Mouse (Mus musculus) heart, adult 9 months (tissue): ENCODE measurements at regions not wholly inside any gene's neighbourhood (a gene's known extent, or its start where the extent isn't known, plus 50 kb on each side); places are given as distances from the start of the nearest gene placed in this dataset.
"Not testable (repeated sequence)": the region's sequence is repeated elsewhere in the genome, so short reads cannot be mapped to it uniquely, and the experiment has no call there.

ENCODE experiments used
- DNase-seq, 2 experiments: peaks; one replicate each; pipeline ENCODE4 v3.0.0; 2022; ENCODE audit warnings: low spot score in 2 of 2

DNA sequence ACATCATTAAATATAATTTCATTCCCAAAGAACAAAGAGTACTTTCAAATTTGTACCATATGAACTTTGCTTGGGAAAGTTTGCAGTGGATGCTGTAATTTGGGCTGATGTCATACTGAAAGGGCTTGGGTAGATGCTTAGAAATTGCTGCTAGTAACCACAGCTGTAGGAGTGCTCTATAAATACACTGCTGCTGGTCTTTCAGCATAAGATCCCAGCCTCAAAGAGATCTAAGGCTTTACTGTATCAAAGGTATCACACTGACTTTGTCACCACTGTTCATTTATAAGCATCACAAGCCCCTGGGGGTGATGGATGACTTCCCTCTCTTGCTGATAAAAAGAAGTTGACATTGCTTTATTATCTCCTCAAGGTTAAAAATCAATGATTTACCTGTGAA is 497.2 kb downstream of the Pla2g4a start:
- no peak for DNase-seq

GRCm38 (mm10) chr1:149449801-149450493 is 511.1 kb downstream of the Pla2g4a start:
- no peak for DNase-seq

DNA sequence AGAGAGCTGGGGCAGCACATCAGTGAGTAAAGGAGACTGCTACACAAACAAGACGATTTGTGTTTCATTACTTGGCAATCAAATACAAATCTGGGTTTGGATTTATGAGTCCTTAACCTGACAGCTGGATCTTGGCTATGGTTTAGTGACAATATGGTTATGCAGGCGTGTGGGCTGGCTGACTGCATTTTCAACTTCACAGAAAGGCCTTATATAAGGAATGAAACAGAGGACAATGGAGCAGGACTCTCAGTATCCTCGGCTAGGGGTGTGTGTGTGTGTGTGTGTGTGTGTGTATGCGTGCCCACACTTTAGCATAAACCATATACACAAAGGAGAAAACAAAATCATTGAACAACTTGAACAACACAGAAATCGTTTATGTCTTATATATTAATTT is 512.6 kb downstream of the Pla2g4a start:
- no peak for DNase-seq

DNA sequence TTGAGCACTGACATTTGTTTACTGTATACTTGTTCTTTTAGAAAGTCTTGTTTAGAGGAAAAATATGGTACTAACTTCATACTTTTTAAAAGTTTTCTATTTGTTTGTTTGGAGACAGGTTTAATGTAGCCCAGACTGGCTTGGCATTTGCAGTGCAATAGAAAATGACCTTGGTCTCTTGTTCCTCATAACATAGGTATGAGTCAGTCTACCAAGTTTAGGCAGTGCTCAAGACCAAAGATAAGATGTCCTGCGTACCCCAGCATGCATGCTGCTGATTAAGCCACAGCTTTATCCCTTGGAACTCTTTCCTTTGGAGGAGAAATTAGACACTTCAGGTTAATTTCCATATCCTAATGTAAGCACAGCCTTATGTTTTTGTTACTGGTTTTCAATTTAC is 550.1 kb downstream of the Pla2g4a start:
- peak; percentile 23 to 29 for DNase-seq

DNA sequence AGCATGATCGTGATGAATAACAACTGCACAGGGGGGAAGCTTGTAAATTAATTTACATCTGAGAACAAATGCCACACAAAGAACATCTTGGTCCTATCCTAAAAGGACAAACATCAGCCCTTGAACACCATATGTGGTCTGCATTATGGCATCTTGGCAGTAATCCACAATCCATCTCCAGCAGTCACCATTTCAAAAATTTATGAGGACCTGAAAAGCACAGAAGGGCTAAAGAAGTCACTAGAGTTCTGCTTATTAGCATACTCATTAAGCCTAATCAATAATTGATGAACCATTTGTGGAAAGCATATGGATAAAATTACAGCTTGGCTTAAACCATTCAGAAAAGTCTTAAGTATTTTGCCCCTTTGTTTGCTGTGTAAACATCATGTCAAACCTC is 555.7 kb downstream of the Pla2g4a start:
- no peak for DNase-seq

GRCm38 (mm10) chr1:149388706-149389105 is 572.4 kb downstream of the Pla2g4a start:
- peak; percentile 26 to 46 for DNase-seq

DNA sequence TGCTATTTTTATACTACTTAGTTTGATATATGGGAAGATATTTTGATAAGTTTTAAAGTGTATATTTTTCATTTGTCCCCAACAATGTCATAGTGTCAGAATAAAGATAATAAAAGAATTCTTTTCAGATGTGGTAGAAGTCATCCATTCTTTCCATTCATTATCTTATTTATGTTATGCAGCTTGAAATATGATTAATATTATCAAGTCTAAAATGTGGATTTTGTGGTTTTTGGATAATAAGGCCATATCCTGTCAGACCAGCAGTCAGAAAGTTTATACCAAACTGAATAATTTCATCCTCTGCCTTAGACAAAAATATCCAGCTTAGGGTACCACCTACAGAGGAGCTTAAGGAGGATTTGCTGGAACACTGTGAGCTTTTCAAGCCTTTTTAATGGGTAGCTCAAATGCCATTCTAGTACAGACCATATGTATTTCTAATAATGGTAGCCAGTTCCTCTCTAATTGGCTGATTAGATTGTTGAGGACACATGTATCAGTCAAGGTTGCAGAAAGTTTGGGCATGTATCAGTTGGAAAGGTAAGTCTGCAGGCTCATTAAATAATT is 609.7 kb downstream of the Pla2g4a start:
- DNase-seq = no peak

GRCm38 (mm10) chr1:149347359-149347758 is 613.7 kb downstream of the Pla2g4a start:
- no peak for DNase-seq

GRCm38 (mm10) chr1:149338158-149338557 is 622.9 kb downstream of the Pla2g4a start:
- no peak for DNase-seq

DNA sequence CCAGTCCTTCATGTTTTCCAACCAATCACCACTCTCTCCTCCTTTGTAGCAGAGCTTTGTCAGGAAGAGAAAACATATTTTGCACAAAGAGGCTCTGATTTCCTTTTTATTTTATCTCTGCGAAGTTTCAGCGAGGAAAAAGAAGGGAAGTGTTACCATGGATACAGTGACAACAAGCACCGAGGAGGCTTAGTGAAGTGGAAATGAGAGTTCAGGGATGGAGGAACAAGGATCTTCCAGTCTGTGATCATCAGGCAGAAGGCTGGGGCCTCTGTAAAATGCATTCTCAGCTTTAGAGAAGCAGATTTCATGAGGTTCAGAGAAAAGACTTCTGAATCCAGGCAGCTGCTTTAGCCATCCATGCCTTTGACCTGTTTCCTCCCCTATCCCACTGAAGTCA is 628.9 kb downstream of the Pla2g4a start:
- DNase-seq = no peak

DNA sequence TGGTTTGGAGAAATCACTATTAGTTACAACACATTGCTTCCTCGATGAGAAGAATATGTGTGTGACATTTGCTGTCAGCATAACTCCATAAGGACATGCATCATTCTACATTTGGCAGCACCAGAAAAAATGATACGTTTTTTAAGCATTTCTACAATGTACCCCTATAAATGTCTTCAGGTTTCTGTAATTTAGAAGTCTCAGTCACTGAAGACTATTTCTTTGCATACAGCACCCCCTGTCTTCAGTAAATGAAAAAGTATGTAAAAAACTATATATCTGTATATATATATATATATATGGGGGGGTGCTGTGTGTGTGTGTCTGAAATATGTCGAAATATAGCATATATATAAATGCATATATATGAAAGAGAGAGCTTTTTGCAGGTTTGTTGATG is 633.9 kb downstream of the Pla2g4a start:
- DNase-seq = no peak

DNA sequence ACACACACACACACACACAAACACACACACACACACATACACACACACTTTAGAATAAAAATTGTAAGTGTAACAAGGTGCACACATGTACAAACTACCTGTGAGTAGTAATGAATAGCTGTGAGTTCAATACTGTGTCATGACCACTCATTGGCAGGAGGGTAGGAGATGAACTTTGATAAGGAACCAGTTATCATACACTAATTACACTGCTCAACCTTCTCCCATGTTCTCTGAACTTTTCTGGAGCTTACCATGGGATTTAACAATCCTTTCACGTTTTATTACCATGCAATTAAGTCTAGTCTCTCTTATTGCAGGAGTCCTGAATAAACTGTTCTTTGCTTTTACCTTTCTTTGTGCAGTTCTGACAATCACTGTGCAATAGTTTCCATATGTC is 638.0 kb downstream of the Pla2g4a start:
- DNase-seq = no peak

DNA sequence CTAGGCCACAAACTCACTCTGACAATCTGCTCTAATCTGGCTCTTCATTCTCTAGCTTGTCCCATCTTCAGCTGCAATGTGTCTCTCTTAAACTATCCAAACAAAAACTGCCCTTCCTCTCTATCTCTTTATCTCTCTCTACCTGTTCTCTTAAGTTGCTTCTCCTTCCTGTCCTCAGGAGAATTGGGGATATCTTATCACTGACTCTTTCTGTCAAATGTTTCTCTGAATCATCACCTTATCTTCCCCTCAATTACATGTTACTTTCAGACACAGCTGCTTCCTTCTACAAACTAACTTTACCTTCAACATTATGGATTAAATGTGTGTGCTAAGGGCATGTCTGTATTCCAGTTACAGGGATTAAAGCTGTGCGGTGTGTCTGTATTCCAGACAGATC is 671.4 kb downstream of the Pla2g4a start:
- no peak for DNase-seq

DNA sequence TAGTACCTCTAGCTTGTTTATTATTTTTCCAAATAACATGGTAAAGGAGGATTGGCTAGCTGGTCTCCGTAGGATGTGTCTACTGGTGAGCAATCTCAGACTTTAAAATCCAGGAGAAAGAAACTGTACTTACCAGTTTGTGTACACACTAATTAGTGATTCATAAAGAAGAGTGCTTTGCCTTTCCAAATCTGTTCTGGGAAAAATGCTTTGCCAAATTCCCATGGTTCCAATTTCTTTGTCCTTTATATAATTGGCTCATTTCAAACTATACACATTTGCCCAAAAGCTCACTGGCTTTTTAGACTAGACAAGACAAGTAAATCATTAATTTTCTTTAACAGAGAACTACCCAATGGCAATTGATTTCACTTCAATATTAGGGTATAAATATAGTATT is 686.2 kb downstream of the Pla2g4a start:
- no peak for DNase-seq

- no peak for DNase-seq
These were observed 704.2 kb downstream of the Pla2g4a start for GRCm38 (mm10) chr1:149256866-149257265.

GRCm38 (mm10) chr1:149254141-149254540 is 706.9 kb downstream of the Pla2g4a start:
- DNase-seq = no peak

DNA sequence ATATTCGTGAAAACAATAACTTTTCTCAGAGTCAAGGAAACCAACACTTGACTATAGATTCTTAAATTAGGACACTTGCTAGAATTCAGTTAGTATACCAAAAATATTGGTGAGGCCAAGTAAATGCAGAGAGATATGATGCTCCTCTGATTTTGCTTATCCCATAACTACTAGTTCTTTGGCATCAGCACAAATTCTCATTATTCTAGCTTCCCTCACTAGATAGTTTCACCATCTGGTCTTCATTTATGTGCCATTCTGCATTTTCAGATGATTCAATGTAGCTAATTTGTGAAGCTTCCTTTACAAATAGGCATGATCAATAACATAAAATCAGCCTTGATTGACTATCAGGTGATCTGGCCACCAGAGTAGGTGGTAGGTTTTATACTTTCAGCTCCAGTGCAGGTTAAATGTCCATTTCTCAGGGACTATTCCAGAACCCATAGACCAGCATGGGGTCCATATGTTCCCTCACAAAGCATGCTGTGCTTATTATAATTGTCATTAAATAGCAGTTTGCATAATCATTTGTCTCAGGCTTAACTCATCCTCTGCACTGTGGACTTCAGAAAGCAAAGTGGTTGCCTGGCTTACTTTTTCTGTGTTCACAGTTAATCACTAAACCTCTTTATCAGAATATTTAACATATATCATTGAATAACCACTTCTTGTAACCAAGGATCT is 722.6 kb downstream of the Pla2g4a start:
- DNase-seq = no peak

DNA sequence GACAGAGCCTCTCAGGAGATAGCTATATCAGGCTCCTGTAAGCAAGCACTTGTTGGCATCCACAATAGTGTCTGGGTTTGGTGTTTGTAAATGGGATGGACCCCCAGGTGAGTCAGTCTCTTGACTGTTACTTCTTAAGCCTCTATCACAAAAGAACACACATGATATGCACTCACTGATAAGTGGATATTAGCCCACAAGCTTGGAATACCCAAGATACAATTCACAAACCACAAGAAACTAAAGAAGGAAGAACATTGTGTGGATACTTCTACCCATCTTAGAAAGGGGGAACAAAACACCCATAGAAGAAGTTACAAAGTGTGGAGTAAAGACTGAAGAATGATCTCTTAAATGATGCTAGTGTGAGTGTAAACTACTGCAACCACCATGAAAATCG is 733.9 kb downstream of the Pla2g4a start:
- DNase-seq = not testable (repeated sequence)

- DNase-seq = no peak
These were observed 734.7 kb downstream of the Pla2g4a start for GRCm38 (mm10) chr1:149226400-149226799.

GRCm38 (mm10) chr1:149202631-149203030 is 758.5 kb downstream of the Pla2g4a start:
- DNase-seq = no peak

DNA sequence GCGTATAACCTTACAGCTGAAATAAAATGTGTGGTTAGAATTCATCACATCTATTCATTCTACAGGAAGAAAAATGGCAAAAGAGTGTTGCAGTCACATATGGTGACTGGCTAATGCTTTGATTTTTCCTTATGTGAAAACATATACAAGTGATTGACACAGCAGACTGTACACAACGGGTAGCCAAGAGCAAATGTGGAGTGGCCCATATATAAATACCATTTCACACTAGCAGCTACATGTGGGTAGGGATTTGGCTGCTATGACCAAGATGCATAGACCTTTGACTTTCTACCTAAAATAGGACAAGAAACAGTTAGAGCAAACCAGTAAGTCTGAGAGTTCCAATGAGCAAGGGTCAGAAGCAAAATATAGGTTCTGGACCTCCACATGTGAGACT is 761.8 kb downstream of the Pla2g4a start:
- no peak for DNase-seq

GRCm38 (mm10) chr1:149198854-149199253 is 762.2 kb downstream of the Pla2g4a start:
- no peak for DNase-seq
